Mouse (Mus musculus) lung, postnatal 4 days (tissue): ENCODE measurements at regions not wholly inside any gene's neighbourhood (a gene's known extent, or its start where the extent isn't known, plus 50 kb on each side); places are given as distances from the start of the nearest gene placed in this dataset.
A peak's percentile ranks its signal among the peaks of the same experiment; 100 is the strongest.

Experiments used
- DNase-seq, 2 experiments: peaks; one replicate each; pipeline ENCODE4 v3.0.0; 2021

GRCm38 (mm10) chr12:92137539-92137938 lies 288.6 kb upstream of the Sel1l start:
- DNase-seq: peak in 1 of 2 experiments; percentile 20

DNA sequence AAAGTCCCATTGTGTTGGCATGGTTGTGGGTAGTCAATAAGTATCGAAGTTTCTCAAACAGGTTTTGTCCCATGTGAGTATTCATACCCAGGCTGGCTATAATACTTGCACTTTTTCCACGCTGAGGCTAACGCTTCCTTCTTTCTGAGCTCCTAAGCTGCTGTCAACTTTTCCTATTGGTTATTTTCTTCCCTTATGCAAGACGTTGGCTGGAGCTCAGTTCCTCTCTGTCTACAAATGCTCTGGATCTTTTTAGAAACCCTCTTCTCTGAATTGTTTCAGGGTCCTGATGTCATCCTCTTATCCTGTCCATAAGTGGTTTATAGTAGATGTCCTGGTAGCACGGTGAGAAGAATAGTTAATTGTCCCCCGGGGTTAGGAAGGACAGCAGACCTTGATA lies 278.7 kb upstream of the Sel1l start:
- DNase-seq: no peak

- DNase-seq: no peak
Observed at GRCm38 (mm10) chr12:92120164-92120815, 271.3 kb upstream of the Sel1l start.

DNA sequence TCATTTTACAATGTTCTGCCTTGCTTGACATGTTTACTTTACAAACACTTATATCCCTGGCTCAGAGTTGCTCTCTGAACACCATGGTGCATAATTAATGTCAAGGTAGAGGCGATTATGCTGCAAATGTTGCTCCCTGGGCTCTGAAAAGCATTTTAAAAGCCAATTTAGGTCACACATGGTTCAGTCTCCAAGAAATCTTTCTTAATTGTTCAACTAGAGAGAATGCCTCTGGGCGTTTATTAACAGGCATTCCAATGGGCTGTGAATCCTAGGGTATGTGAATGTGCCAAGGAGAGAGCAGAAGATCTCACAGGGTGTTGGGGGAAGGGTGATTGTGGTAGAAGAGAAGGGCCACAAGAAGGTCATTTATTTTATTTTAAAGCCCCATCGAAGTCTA lies 260.7 kb upstream of the Sel1l start:
- no peak for DNase-seq

- no peak for DNase-seq
Observed at GRCm38 (mm10) chr12:92100080-92100479, 251.1 kb upstream of the Sel1l start.

DNA sequence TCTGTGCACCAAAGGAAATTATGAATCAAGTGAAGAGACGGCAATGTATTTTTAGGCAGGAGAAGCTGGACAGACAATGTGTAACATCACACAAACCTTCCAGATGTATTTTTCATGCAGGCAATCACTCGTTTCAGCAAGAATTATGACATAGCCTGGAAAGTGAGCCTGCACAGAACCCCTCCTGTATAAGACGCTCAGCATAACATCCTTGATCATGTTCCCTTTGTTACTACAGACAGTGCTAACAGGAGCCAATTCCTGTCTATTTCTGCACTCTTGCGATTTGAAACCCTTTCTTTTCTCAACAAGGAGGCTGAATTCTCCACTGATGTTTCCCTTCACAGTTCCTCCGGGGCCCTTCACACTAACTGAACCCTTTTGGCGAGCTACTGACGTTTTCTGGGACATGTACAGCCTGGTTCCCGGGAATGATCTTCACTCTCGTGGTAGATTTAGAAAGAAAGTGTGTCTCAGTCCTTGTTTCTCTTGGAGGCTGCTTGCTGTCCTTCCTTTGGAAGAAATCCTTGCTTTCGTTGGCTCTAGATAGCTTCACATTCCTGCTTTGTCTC lies 243.9 kb upstream of the Sel1l start:
- no peak for DNase-seq

GRCm38 (mm10) chr12:92073209-92073608 lies 224.3 kb upstream of the Sel1l start:
- no peak for DNase-seq

DNA sequence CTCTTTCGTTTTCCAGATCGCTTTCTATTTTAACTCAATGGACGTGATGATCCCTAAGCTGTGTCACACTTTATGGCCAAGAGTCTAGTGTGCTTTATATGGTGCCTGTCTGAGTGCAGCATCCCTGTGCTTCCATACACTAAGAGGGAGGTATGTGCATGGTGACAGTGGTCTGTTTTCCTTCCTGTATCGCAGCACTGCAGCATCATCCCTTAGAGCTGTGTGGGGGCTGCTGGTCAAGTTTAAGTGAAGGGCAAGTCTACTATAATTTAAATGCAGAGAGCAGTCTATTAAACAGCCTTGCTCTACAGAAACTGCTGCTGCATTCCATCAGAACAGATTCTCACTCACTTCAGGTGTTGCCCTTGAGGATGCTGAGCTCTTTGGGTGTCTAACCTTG lies 213.8 kb upstream of the Sel1l start:
- no peak for DNase-seq

- DNase-seq: no peak
Observed at GRCm38 (mm10) chr12:92040481-92040880, 191.5 kb upstream of the Sel1l start.

DNA sequence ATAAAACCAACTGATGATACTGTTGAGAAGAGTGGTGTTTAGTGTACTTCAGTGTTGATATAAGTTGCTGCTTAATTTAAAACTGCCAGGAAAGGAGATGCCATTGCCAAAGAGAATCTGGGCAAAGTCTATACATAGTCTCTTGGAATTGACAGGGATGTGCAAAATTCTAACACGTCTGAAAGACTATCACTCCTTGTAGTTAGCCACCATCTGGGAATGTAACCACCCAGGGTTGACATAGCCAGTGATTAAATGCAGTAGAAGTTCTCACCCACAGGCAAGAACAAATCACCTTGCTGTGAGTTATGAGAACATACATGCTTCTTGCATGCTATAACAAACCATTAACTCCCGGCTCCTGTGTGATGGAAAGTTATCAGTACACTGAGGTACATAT lies 180.2 kb upstream of the Sel1l start:
- no peak for DNase-seq

GRCm38 (mm10) chr12:92028354-92028753 lies 179.4 kb upstream of the Sel1l start:
- DNase-seq: no peak

DNA sequence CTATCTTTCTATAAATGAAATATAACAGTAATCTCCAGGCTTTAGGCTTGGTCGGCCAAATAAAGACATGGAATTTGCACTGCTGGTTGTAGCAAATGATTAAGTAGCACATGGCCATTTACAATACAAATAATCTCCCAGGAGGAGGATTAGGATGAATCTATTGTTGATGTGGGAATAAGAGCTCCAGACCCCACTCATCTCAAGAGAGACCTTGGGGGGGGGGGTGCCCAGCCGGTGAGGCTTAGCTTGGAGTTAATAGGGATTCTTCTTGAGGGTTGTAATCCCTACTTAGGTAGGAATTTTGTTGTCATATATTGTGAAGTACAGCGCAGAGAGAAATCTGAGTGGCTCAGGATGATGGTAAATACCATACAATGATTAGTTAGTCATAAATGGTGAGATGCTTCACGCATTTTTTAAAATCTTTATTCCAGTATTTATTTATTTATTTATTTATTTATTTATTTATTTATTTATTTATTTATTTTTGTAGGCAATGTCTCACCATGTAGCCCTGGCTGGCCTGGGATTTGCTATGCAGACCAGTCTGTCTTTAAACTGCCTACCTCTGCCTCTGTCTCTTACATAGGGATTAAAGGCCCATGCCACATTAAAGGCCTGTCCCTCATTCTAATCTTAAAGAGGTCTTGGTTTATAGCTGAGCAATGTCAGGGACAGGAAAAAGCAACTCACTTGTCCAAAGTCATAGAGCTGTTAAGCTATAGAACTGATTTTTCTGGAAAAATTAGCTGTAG lies 175.7 kb upstream of the Sel1l start:
- DNase-seq: no peak

- no peak for DNase-seq
Observed at GRCm38 (mm10) chr12:92019593-92020224, 170.8 kb upstream of the Sel1l start.

DNA sequence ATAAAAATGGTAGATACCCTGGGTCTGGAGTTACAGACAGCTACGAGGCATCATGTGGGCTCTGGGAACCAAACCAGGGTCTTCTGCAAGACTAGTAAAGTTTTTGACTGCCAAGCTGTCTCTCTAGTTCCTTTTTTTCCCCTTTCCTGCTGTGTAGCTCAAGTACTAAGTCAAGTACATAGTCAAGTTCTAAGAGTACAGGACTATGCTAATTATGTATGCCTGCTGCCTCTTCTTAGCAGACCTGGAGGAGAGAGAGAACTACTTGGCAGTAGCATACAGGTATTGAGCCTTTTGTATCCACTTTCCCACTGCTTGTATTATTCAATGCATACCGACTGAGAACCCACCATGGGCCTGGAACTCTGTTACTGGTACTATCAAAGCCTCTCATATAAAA lies 166.4 kb upstream of the Sel1l start:
- DNase-seq: no peak

GRCm38 (mm10) chr12:92013979-92014378 lies 165.0 kb upstream of the Sel1l start:
- DNase-seq: no peak

DNA sequence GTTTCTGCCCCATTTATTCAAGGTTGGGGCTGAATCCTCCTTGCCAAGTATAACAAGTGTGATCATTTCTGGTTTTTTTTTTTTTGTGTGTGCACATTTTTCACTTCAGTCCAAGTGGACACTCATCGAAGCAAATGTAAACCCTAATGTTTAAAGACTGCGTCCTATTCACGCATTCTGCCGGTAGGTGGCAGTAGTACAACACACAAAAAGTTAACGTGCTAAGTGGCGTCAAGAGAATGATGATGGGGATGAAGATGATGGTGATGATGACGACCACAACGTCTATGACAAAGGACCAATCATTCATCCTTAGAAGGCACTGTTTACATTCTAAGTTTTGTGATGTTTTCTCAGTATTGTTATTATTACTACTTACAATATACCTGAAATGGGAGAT lies 164.3 kb upstream of the Sel1l start:
- DNase-seq: peak in 1 of 2 experiments; percentile 42

GRCm38 (mm10) chr12:92004391-92005094 lies 155.6 kb upstream of the Sel1l start:
- no peak for DNase-seq

GRCm38 (mm10) chr12:91999031-91999430 lies 150.1 kb upstream of the Sel1l start:
- DNase-seq: no peak

DNA sequence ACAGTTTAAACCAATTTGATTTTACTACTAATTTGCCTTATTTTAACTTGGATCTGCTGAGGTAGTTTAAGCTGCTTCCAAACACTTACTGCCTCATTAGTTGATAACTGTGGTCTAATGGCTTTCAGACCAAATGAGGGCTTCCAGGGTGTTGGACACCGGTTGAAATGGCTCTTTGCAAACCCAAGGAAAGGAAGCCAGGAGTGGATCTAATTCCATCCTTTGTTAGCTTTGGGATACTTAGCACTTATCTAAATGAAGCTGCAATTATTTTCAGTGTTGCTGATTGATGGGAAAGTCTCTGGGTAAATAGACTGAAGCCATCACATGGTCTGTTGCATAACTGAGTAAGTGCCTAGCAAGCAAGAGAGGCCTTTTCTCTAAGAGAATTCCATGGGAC lies 148.4 kb upstream of the Sel1l start:
- no peak for DNase-seq

DNA sequence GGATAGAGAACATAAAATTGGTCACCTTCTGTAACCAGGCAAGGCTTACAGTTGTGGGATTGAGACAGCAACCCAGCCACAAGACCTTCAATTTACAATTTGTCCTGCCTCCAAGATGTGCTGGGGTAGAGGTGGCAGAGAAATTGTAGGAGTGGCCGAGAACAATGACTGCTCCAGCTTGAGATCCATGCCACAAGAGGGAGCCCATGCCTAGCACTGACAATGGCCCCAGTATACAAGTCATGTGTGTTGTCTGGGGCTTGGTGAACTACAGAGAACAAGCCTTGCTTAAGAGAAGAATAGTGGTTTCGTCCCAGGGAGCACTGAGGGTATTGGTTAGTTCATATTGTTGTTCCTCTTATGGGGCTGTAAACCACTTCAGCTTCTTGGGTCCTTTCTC lies 146.6 kb upstream of the Sel1l start:
- no peak for DNase-seq

DNA sequence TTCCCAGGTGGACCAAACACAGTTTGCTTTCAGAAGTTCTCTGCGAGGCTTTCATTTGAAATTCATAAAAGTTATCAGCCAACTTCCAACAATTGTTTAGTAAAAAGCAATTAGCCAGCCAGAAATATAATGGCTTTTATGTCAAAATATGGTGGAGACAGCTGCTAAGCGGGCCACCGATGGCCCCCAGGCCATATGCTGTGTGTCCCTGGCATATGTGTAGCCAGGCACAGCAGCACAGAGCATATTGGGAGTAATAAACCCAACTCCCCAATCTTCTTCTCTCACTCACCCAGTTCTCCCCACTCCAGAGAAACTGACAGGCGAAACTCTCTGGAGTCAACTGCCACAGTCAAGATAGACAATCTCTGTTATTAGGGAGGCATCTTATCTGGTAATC lies 137.5 kb upstream of the Sel1l start:
- no peak for DNase-seq

DNA sequence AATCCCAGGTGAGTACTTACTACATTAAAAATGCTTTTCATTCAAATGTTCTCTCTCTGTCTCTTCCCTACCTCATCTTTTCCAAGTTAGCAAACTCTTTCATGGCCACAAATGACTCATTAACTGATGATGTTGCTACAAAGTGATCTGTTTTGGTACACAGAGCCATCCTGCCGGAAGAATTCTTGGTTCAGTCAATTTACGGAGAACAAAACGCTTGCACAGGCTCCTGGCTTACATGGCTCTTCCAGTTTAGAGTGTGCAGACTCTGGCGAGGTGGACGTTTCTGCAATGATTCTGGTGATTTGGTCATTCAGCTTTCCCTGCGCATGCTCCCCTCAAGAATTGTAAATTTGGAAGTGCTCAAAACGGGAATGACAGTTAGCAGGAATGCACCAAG lies 131.4 kb upstream of the Sel1l start:
- no peak for DNase-seq

GRCm38 (mm10) chr12:91971045-91971444 lies 122.1 kb upstream of the Sel1l start:
- no peak for DNase-seq
